Mouse (Mus musculus) testis, adult 2 months (tissue): ENCODE results near the gene Mgat5.

Experiments
- CTCF ChIP-seq: fragments of 200-500 bp; IDR thresholded peaks from 2 replicates; pipeline ENCODE4 v1.5.1; 2012; ENCODE audit warnings: low read depth, mild to moderate bottlenecking, inconsistent platforms, low read length, moderate library complexity; ENCODE audit not compliant: control insufficient read depth, insufficient read depth, insufficient replicate concordance
- POLR2A ChIP-seq: fragments of 200-500 bp; IDR thresholded peaks from 2 replicates; pipeline ENCODE4 v1.6.1; 2012; ENCODE audit warnings: low read depth, mild to moderate bottlenecking, inconsistent platforms, low read length, moderate library complexity; ENCODE audit not compliant: control insufficient read depth

DNA sequence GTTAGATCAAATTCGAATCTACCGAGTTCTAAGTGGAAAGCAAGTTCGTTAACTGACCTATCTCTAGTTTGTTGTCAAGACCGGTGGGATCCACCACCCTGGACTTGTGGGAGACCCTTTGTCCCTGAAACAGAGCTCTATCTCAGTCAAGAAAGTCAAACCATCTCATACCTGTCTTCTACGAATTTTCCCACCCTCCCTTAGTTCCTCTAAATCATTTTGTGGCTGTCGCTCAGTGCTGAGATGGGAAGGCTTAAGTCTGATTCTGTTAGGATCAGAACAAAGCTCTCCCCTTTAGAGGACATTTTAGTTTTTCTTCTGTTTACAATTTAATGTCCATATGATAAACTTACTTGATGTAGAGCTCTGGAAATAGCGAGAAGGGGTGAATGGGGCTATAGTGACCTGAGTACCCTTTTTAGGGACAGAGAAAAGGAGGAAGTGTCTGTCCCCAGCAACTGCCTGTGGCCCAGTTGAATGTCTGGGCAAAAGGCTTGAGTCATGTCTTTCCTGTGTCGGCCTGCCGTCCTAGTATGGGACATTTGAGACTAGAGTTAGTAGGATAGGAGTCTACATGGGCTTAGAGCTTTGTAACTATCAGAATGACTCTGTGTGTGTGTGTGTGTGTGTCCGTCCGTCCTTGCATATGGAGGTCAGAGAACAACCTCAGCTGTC is 2.2 kb downstream of the Mgat5 start:
- TF ChIP-seq CTCF = no peak
- no peak for TF ChIP-seq POLR2A
